Mouse (Mus musculus) forebrain, embryonic 15.5 days (tissue): ENCODE measurements around the gene Ube2k. TPM values are rescaled to one million over a fixed set of nuclear protein-coding genes. Genes with fewer than 3 reads are reported as not detected.
A peak's percentile ranks its signal among the peaks of the same experiment; 100 is the strongest.

Experiments used
- ATAC-seq: fragments of 200-750 bp; cut with Nextera tagmentation; replicated peaks from 2 replicates; pipeline ENCODE4 v1.8.0; 2017; ENCODE audit warnings: mild to moderate bottlenecking, moderate TSS enrichment, moderate library complexity
- H3K27ac ChIP-seq: fragments of 300-500 bp; sonication (generic); replicated peaks from 2 replicates; pipeline ENCODE4 v1.5.1; 2015; ENCODE audit warnings: mild to moderate bottlenecking, inconsistent platforms
- H3K27me3 ChIP-seq: fragments of 300-500 bp; sonication (generic); 2 replicates; pipeline ENCODE4 v1.6.1; 2015; ENCODE audit warnings: inconsistent platforms
- H3K36me3 ChIP-seq: fragments of 300-500 bp; sonication (generic); 2 replicates; pipeline ENCODE4 v1.6.1; 2015; ENCODE audit warnings: mild to moderate bottlenecking, inconsistent platforms
- H3K4me1 ChIP-seq: fragments of 300-500 bp; sonication (generic); 2 replicates; pipeline ENCODE4 v1.6.1; 2015; ENCODE audit warnings: inconsistent platforms
- H3K4me2 ChIP-seq: fragments of 300-500 bp; sonication (generic); replicated peaks from 2 replicates; pipeline ENCODE4 v1.6.1; 2015; ENCODE audit warnings: mild to moderate bottlenecking, inconsistent platforms
- H3K4me3 ChIP-seq: fragments of 300-500 bp; sonication (generic); 2 replicates; pipeline ENCODE4 v1.5.1; 2015; ENCODE audit warnings: mild to moderate bottlenecking, inconsistent platforms
- H3K9ac ChIP-seq: fragments of 300-500 bp; sonication (generic); replicated peaks from 2 replicates; pipeline ENCODE4 v1.6.1; 2015; ENCODE audit warnings: mild to moderate bottlenecking, inconsistent platforms
- H3K9me3 ChIP-seq: fragments of 300-500 bp; sonication (generic); 2 replicates; pipeline ENCODE4 v1.6.1; 2016; ENCODE audit warnings: inconsistent platforms
- WGBS: fragments of 180-500 bp; shearing (Covaris S2); methylation state at CpG from one replicate; pipeline ENCODE4 v1.1.7; 2015; ENCODE audit warnings: mixed read lengths; 5-methylcytosine and 5-hydroxymethylcytosine counted together
- polyA plus RNA-seq: library from polyadenylated mRNA; unstranded; fragments of >200 nt; fragmentation: Nextera tagmentation; extraction: Ambion mirVana; gene quantifications from 2 replicates; pipeline ENCODE4 v1.2.1, GENCODE M21; 2015

Ube2k gene
- polyA plus RNA-seq, 1 experiment from 2014 or later: 195 TPM

GRCm38 (mm10) chr5:65541889-65542288 is 4.9 kb downstream of the Ube2k start:
- no peaks in the 10 kb centered on the region for H3K27me3 ChIP-seq
- peaks cover 15% of the 10 kb centered on the region for H3K4me1 ChIP-seq
- 88% methylated on average over 3 of the region's 3 CpGs for WGBS
- no peak overlapping the region for H3K9ac ChIP-seq
- H3K4me2 ChIP-seq: no peak overlapping the region
- H3K9me3 ChIP-seq: no peaks in the 10 kb centered on the region
- no peak overlapping the region for H3K27ac ChIP-seq
- ATAC-seq: no peak
- H3K4me3 ChIP-seq: no peak overlapping the region
- no peaks in the 10 kb centered on the region for H3K36me3 ChIP-seq

- Histone ChIP-seq H3K4me2 (no peak overlapping the region), H3K27me3 (no peaks in the 10 kb centered on the region), H3K4me3 (no peak overlapping the region), H3K4me1 (peaks cover 13% of the 10 kb centered on the region), H3K9ac (no peak overlapping the region), H3K9me3 (no peaks in the 10 kb centered on the region), H3K27ac (no peak overlapping the region), H3K36me3 (no peaks in the 10 kb centered on the region)
- WGBS: 93% methylated on average over 1 of the region's 1 CpGs
- ATAC-seq: no peak
These were observed 6.5 kb downstream of the Ube2k start for GRCm38 (mm10) chr5:65543491-65543890.

DNA sequence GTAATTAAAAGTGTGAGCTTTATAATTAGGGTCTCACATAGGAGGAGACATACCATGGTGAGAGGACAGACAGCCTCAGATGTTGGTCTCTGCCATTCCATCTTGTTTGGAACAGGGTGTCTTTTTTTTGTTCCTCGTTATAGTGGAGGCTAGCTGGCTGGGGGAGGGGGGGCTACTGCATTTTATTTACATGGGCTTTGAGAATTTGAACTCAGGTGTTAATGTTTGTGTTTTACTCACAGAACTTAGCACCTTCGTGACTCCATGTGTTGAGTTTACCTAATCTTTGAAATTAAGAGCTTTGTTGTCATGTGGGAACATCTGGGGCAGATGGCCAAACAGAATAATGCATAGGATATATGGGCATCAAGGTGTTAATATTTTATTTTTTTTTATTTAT is 7.6 kb downstream of the Ube2k start:
- Histone ChIP-seq H3K27ac (no peak overlapping the region), H3K9ac (no peak overlapping the region), H3K9me3 (no peaks in the 10 kb centered on the region), H3K4me2 (no peak overlapping the region), H3K4me1 (0 out of 2 replicates have a peak, but pooled peaks cover 3% of the 10 kb centered on the region), H3K4me3 (no peak overlapping the region), H3K27me3 (no peaks in the 10 kb centered on the region), H3K36me3 (no peaks in the 10 kb centered on the region)
- ATAC-seq: no peak
- WGBS: 90% methylated on average over 2 of the region's 2 CpGs

DNA sequence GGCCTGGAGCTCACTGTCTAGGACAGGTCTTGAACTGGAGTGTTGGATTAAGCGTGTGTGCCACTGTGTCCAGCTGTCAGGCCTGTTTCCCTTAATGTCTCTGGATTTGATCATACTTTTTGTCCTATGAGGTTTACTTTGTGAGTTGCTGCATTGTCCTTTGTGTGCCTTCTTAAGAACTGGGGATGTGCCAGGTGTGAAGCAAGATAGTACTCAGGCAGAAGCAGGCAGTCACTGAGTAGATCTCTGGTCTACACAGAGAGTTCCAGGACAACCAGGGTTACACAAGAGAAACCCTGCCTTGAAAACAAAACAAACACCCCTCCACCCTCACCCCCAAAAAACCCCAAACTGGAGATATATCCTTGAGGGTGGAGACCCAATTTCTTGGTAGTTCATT is 12.6 kb downstream of the Ube2k start:
- Histone ChIP-seq H3K36me3 (no peaks in the 10 kb centered on the region), H3K4me1 (no peaks in the 10 kb centered on the region), H3K4me2 (no peak overlapping the region), H3K9ac (no peak overlapping the region), H3K9me3 (no peaks in the 10 kb centered on the region), H3K27me3 (no peaks in the 10 kb centered on the region), H3K27ac (no peak overlapping the region), H3K4me3 (no peak overlapping the region)
- 95% methylated on average over 1 of the region's 1 CpGs for WGBS
- ATAC-seq: no peak

- Histone ChIP-seq H3K9ac (no peak overlapping the region), H3K4me3 (no peak overlapping the region), H3K4me1 (no peaks in the 10 kb centered on the region), H3K27ac (no peak overlapping the region), H3K36me3 (no peaks in the 10 kb centered on the region), H3K27me3 (no peaks in the 10 kb centered on the region), H3K4me2 (no peak overlapping the region), H3K9me3 (no peaks in the 10 kb centered on the region)
- no peak for ATAC-seq
These were observed 20.1 kb downstream of the Ube2k start for GRCm38 (mm10) chr5:65557109-65557508.

DNA sequence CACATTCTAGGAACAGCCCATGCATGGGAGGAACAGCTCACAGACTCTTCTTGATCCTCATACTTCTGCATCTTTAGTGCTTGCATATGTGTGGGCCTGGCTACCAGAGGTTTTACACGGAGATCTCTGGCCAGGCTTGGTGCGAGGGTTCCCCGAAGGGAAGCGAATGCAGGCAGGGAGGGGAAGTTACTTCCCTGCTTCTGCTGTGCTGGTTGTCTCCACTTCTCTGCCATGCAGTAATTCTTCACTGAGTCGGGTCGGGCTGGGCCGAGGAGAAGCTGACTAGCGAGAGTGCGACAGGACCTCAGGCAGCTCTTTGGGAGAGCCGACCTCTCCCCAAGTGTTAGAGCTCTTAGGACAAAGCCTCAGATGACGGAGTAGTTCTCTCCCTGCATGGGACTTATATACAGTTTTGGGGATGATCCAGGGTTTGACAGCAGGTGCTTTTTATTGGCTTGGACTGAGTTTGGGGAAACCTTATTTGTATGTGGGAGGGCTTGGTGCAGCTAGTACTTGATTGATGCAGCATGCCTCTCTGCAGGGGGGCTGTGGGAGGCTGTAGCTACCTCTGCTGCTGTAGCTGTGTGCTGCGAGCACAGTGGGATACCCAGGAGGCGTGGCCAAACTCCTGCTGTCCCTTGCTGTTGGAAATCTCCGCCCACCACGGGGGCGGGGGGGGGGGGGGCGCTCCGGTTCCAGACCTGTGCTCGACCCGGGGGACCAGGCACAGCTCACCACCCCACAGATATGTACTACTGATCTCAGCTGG is 24.3 kb downstream of the Ube2k start:
- ATAC-seq: 0 out of 2 replicates have a peak, but pooled peaks have one; percentile 29
- H3K4me2 ChIP-seq: no peak overlapping the region
- H3K9ac ChIP-seq: no peak overlapping the region
- no peaks in the 10 kb centered on the region for H3K4me1 ChIP-seq
- H3K27me3 ChIP-seq: no peaks in the 10 kb centered on the region
- no peaks in the 10 kb centered on the region for H3K9me3 ChIP-seq
- WGBS: 30% methylated on average over 17 of the region's 20 CpGs
- H3K4me3 ChIP-seq: no peak overlapping the region
- H3K27ac ChIP-seq: no peak overlapping the region
- no peaks in the 10 kb centered on the region for H3K36me3 ChIP-seq

GRCm38 (mm10) chr5:65565486-65565885 is 28.5 kb downstream of the Ube2k start:
- no peaks in the 10 kb centered on the region for H3K9me3 ChIP-seq
- no peak for ATAC-seq
- H3K4me2 ChIP-seq: no peak overlapping the region
- WGBS: 89% methylated on average over 2 of the region's 2 CpGs
- H3K4me1 ChIP-seq: no peaks in the 10 kb centered on the region
- no peaks in the 10 kb centered on the region for H3K27me3 ChIP-seq
- no peak overlapping the region for H3K9ac ChIP-seq
- H3K4me3 ChIP-seq: no peak overlapping the region
- no peak overlapping the region for H3K27ac ChIP-seq
- H3K36me3 ChIP-seq: peaks cover 5% of the 10 kb centered on the region; the same call in 1 of the 2 replicates

DNA sequence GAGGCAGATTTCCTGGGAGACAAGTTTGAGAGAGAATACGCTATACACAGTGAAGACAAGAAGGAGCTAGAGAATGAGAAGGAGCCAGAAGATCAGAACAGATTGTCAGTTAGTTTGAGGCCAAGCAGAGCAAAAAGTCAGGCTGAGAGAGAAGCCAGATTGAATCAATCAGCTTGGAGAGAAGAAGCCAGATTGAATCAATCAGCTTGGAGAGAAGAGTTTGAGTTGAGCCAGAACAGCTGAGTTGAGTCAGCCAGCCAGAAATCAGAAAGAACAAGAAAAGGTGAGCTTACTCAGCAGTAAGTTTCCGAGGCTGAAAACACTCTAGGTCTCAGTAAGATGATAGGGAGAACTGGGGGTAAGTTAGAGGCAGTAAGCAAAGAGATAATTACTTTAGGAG is 37.8 kb downstream of the Ube2k start:
- H3K9ac ChIP-seq: no peak overlapping the region
- H3K27ac ChIP-seq: no peak overlapping the region
- H3K4me3 ChIP-seq: no peak overlapping the region
- H3K4me1 ChIP-seq: no peaks in the 10 kb centered on the region
- no peak overlapping the region for H3K4me2 ChIP-seq
- H3K9me3 ChIP-seq: no peaks in the 10 kb centered on the region
- H3K36me3 ChIP-seq: peaks cover 2% of the 10 kb centered on the region; the same call in 1 of the 2 replicates
- WGBS: 86% methylated on average over 2 of the region's 2 CpGs
- H3K27me3 ChIP-seq: no peaks in the 10 kb centered on the region
- ATAC-seq: no peak

DNA sequence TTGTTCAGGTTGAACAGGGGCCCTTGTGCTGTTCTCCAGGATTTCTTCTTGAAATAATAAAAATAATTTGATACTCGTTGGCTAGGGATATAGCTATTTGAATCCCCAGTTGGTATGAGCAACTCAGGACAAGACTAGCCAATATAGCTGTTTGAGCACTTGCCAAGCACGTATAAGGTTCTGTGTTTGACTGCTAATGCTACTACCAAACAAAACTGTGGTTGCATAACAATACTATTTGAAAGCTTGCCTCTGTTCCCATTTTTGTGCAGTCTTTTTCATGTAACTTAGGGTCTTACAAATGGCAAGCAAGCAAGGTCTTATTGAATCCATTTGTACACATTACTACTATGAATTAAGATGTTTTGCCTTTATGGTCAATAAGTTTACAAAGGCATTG is 38.9 kb downstream of the Ube2k start:
- 71% methylated on average over 2 of the region's 2 CpGs for WGBS
- no peaks in the 10 kb centered on the region for H3K27me3 ChIP-seq
- peaks cover 4% of the 10 kb centered on the region; the same call in 1 of the 2 replicates for H3K36me3 ChIP-seq
- H3K9ac ChIP-seq: no peak overlapping the region
- no peak overlapping the region for H3K27ac ChIP-seq
- no peak overlapping the region for H3K4me2 ChIP-seq
- no peak for ATAC-seq
- no peaks in the 10 kb centered on the region for H3K9me3 ChIP-seq
- H3K4me1 ChIP-seq: no peaks in the 10 kb centered on the region
- H3K4me3 ChIP-seq: no peak overlapping the region

- H3K27me3 ChIP-seq: no peaks in the 10 kb centered on the region
- WGBS: 76% methylated on average over 3 of the region's 3 CpGs
- H3K27ac ChIP-seq: no peak overlapping the region
- no peak overlapping the region for H3K4me2 ChIP-seq
- no peak overlapping the region for H3K9ac ChIP-seq
- H3K4me3 ChIP-seq: no peak overlapping the region
- peaks cover 11% of the 10 kb centered on the region; the same call in 1 of the 2 replicates for H3K36me3 ChIP-seq
- ATAC-seq: no peak
- H3K9me3 ChIP-seq: no peaks in the 10 kb centered on the region
- no peaks in the 10 kb centered on the region for H3K4me1 ChIP-seq
These were observed 41.5 kb downstream of the Ube2k start for GRCm38 (mm10) chr5:65578545-65578944.

- 94% methylated on average over 5 of the region's 5 CpGs for WGBS
- H3K4me3 ChIP-seq: no peak overlapping the region
These were observed 49.3 kb downstream of the Ube2k start for GRCm38 (mm10) chr5:65586291-65586690.

DNA sequence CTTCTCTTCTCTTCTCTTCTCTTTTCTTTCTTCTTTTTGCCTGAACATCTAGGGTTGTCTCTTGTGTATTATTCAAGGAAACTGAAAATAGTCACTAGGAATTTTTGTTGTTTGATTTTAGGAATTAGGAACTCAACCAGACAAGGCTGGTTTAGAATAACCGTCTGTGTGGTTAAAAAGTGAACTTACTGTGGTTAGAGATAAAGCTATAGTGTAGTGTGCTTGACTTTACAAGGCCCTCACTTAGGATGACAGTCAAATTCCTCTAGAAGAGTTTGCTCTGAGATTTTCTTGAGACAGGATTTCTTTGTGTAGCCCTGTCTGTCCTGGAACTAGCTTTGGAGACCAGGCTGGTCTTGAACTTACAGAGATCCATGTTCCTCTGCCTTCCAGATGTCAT is 53.2 kb downstream of the Ube2k start:
- H3K9me3 ChIP-seq: no peaks in the 10 kb centered on the region
- H3K4me1 ChIP-seq: no peaks in the 10 kb centered on the region
- H3K27ac ChIP-seq: no peak overlapping the region
- H3K27me3 ChIP-seq: no peaks in the 10 kb centered on the region
- WGBS: 98% methylated on average over 1 of the region's 1 CpGs
- H3K4me2 ChIP-seq: no peak overlapping the region
- peaks cover 22% of the 10 kb centered on the region for H3K36me3 ChIP-seq
- H3K9ac ChIP-seq: no peak overlapping the region
- ATAC-seq: no peak
- no peak overlapping the region for H3K4me3 ChIP-seq

More at GRCm38 (mm10) chr5:65586291-65586690, 49.3 kb downstream of the Ube2k start:
- no peaks in the 10 kb centered on the region for H3K27me3 ChIP-seq
- H3K36me3 ChIP-seq: peaks cover 15% of the 10 kb centered on the region; the same call in 1 of the 2 replicates
- no peaks in the 10 kb centered on the region for H3K4me1 ChIP-seq
- no peaks in the 10 kb centered on the region for H3K9me3 ChIP-seq
- no peak for ATAC-seq
- no peak overlapping the region for H3K27ac ChIP-seq
- H3K9ac ChIP-seq: no peak overlapping the region
- H3K4me2 ChIP-seq: no peak overlapping the region

- whole genome bisulfite sequencing: 91% methylated on average over 2 of the region's 2 CpGs
These were observed 55.4 kb downstream of the Ube2k start for GRCm38 (mm10) chr5:65592421-65592820.

More at GRCm38 (mm10) chr5:65592421-65592820, 55.4 kb downstream of the Ube2k start:
- no peaks in the 10 kb centered on the region for H3K27me3 ChIP-seq
- H3K9me3 ChIP-seq: no peaks in the 10 kb centered on the region
- H3K9ac ChIP-seq: no peak overlapping the region
- no peak for ATAC-seq
- H3K4me1 ChIP-seq: no peaks in the 10 kb centered on the region
- no peak overlapping the region for H3K4me2 ChIP-seq
- no peak overlapping the region for H3K4me3 ChIP-seq
- H3K27ac ChIP-seq: no peak overlapping the region
- peaks cover 24% of the 10 kb centered on the region for H3K36me3 ChIP-seq
